Mouse (Mus musculus): Measurements from ENCODE around the gene Prim1. TPM values are rescaled to one million over a fixed set of nuclear protein-coding genes. Genes with fewer than 3 reads are reported as not detected.
A peak's percentile ranks its signal among the peaks of the same experiment; 100 is the strongest.

Prim1 gene
- total RNA-seq (2021), result 1 to 10 TPM; 6.2 to 6.9 TPM

DNA sequence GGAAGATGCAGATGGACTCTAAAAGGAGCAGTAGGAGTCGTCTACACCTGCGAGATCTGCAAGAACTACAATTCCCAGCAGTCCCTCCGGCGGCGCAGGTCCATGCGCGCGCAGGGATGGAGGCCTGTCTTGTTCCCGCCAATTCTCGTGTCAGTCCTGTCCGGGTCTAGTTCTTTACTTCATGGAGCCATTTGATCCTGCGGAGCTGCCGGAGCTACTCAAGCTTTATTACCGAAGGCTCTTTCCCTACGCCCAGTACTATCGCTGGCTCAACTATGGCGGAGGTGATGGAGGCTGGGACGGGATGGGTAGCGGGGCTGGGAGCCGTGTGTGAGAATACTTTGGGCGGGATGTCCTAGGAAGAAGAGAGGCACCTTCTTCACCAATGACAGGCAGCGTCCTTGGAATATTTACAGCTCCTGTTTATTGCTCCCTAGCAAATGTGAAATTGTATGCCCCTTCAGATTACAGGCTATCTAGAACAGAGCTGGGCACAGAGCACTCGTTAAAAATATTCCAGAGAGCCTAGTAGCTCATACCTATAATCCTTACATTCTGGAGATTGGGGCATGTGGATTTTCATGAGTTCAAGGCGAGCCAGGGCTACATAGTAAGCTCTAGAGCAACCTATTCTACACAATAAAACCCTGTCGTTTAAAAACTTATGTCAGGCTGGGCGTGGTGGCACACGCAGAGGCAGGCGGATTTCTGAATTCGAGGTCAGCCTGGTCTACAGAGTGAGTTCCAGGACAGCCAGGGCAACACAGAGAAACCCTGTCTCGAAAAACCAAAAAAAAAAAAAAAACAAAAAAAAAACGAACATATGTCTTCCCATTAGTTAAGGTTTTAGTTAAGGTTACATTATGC, at the start of gene Prim1:
Gene Prim1 (plus strand): TSS at position 101 of the 867 bp plus-strand sequence.
- intact Hi-C loops (cut with DNase I), result no loop called here

GRCm38 (mm10) chr10:127966506-127966905, 48.5 kb upstream of the Prim1 start:
- intact Hi-C loops (cut with DNase I), result no loop called here
- no peak for DNase-seq (ENCODE audit: low spot score in 2 of 2)

More for the DNA sequence above, at the start of gene Prim1:
- peak; percentile 81 to 82 for DNase-seq (ENCODE audit: low spot score in 2 of 2)

DNA sequence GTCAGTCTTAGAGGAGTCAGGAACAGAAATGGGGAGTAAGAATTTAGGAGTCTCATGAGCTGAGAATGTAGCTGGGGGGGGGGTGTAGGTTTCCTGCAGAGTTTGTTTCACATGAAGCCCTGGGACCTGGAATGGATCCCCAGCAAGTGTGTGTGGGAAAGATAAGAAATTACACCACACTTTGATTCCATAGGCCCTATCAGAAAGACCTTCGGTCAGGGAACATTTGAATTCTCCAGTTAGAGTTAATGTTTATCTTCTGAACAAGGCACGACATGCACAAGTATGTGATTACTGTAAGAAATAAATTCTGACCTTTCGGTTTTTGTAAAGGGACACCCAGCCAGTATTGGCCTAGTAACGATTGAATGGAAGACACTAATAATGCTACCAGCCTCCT, 45.1 kb upstream of the Prim1 start:
- intact Hi-C loops (cut with DNase I), result no loop called here
- DNase-seq (ENCODE audit: low spot score in 2 of 2), result no peak

DNA sequence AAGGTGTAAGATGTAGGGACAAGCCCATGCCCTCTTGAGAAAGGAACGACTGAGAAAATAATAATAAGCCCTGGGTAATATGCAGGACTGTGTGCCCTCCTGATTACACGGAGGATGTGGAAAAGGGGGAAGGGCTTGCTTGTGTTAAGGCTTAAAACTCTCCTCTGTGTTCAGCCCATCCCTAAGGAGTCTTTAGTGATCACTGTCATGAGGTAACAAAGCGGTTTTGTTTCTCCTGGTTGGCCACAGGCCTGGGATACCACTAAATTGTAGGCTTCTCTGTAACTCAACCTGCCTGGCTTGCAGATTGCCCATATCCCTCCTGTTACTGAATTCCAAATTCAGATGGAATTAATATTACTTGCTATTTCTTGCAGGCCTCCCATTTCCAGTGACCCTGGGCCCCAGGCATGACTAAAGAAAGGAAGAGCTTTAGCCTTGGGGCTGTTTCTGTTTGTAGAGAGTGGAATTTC, 44.6 kb upstream of the Prim1 start:
- DNase-seq (ENCODE audit: low spot score in 2 of 2), result no peak
- intact Hi-C loops (cut with DNase I), result no loop called here

- intact Hi-C loops (cut with DNase I), result no loop called here
- DNase-seq (ENCODE audit: low spot score in 2 of 2), result no peak
These were observed 43.8 kb upstream of the Prim1 start for GRCm38 (mm10) chr10:127971135-127971534.

DNA sequence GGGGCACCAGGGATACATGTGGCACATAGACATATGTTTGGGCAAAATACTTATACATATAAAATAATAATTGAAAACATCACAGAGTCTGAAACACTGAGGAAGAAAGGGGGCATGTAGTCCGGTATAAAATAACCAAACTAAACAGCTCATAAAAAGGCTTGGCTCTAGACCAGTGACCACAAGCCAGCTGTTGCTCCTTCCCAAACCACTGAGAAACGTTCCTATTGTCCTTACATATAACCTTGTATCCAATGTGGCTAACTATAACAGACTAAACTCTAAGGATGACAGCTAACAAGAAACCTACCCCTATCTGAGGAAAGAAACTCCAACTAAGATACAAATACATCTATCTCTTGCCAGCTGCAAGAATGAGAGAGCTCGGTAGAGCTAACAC, 40.9 kb upstream of the Prim1 start:
- DNase-seq (ENCODE audit: low spot score in 2 of 2), result no peak
- intact Hi-C loops (cut with DNase I), result no loop called here

DNA sequence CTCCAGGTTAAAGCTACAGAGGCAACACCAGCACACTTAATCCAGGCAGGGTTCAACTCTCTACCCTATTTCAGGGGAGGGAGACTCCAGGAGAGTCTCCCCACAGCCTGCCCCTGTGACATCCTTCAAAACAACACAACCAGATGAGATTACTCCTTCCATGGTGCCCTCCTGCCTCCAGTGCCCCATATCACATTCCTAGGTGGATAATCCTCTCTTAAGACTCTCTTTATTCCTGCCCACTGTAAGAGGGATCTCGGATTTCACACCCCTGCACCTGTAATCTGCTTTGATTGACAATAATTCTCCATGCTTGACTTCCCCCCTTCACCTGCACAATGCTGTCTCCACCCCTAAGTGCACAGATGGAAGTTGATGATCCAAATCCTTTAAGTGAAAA, 39.5 kb upstream of the Prim1 start:
- intact Hi-C loops (cut with DNase I), result no loop called here
- DNase-seq (ENCODE audit: low spot score in 2 of 2), result no peak

DNA sequence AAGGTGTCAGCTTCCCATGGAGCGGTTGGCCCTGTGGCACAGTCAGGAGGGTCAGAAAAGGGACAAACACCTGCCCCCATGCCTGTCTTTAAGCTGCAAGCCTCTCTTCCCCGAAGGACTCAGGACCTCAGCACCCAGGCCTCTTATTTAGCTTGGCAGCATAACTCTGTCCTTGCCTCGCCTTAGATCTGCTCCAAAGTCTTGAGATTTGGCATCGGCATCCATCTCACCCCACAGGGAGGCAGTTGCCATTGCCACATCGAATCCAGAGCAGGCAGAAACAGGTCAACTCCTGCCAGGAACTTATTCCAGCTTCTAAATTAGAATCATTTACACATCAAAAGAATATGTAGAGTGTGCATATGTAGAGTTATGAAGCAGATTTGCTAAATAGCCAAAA, 30.3 kb upstream of the Prim1 start:
- intact Hi-C loops (cut with DNase I), result no loop called here
- DNase-seq (ENCODE audit: low spot score in 2 of 2), result peak in 1 of 2 experiments; percentile 49

GRCm38 (mm10) chr10:127985601-127986000, 29.4 kb upstream of the Prim1 start:
- DNase-seq (ENCODE audit: low spot score in 2 of 2), result peak in 1 of 2 experiments; percentile 13
- intact Hi-C loops (cut with DNase I), result no loop called here

- intact Hi-C loops (cut with DNase I), result no loop called here
- no peak for DNase-seq (ENCODE audit: low spot score in 2 of 2)
These were observed 18.3 kb upstream of the Prim1 start for GRCm38 (mm10) chr10:127996690-127997089.

- DNase-seq (ENCODE audit: low spot score in 2 of 2), result no peak
These were observed 16.7 kb upstream of the Prim1 start for GRCm38 (mm10) chr10:127998260-127998659.

GRCm38 (mm10) chr10:128003281-128003801, 11.6 kb upstream of the Prim1 start:
- no peak for DNase-seq (ENCODE audit: low spot score in 2 of 2)
- intact Hi-C loops (cut with DNase I), result no loop called here

More at GRCm38 (mm10) chr10:127998260-127998659, 16.7 kb upstream of the Prim1 start:
- intact Hi-C loops (cut with DNase I), result no loop called here

DNA sequence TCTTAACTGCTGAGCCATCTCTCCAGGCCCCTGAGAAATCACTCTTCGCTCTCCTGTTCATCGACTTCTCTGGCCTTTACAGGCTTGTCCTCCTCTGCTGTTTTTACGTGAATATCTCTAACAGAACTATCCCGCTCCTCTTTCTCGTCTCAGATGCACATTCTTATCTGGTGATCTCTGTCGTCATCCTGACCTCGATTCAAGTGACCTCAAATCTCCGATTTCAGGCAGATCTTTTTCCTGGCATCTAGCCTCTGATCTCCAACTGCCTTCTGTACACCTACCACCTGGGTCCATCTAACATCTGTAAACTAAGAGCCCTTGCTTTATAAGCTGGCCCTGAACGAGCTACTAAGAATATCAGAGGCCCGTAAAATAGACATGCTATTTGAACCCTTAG, 10.1 kb upstream of the Prim1 start:
- intact Hi-C loops (cut with DNase I), result loop anchor here (5.0 kb wide), 2 partner anchors 263 to 308 kb away; no protein-coding TSS in a partner anchor
- no peak for DNase-seq (ENCODE audit: low spot score in 2 of 2)

GRCm38 (mm10) chr10:128005479-128005878, 9.5 kb upstream of the Prim1 start:
- DNase-seq (ENCODE audit: low spot score in 2 of 2), result no peak
- intact Hi-C loops (cut with DNase I), result loop anchor here (5.0 kb wide), 2 partner anchors 263 to 308 kb away; no protein-coding TSS in a partner anchor

GRCm38 (mm10) chr10:128007446-128007845, 7.5 kb upstream of the Prim1 start, which contains the start of gene Hsd17b6:
TSS of gene Hsd17b6 (minus strand) at chr10:128007611.
- DNase-seq (ENCODE audit: low spot score in 2 of 2), result no peak
- intact Hi-C loops (cut with DNase I), result loop anchor here (5.0 kb wide), 2 partner anchors 265 to 310 kb away; no protein-coding TSS in a partner anchor

GRCm38 (mm10) chr10:128008207-128008889, 6.6 kb upstream of the Prim1 start:
- intact Hi-C loops (cut with DNase I), result loop anchor here (1.0 to 5.0 kb wide), 4 partner anchors 52 to 311 kb away; no protein-coding TSS in a partner anchor
- peak; percentile 60 to 85 for DNase-seq (ENCODE audit: low spot score in 2 of 2)

- no peak for DNase-seq (ENCODE audit: low spot score in 2 of 2)
- intact Hi-C loops (cut with DNase I), result loop anchor here (2.0 to 5.0 kb wide), 3 partner anchors 65 to 312 kb away; no protein-coding TSS in a partner anchor
These were observed 5.2 kb upstream of the Prim1 start for GRCm38 (mm10) chr10:128009735-128010134.

DNA sequence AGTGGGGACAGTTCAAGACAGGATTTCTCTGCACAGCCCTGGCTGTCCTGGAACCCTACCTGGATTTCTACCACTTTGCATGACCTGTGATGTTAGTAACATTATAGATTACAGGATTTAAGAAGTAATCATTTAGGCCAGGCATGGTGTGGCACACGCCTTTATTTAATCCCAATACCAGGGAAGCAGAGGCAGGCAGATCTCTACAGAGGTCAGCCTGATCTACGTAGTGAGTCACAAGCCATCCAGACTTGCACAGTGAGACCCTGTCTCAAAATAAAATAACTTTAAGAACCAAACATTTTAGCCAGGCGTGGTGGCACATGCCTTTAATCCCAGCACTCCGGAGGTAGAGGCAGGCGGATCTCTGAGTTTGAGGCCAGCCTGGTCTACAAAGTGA, 7.2 kb downstream of the Prim1 start:
- intact Hi-C loops (cut with DNase I), result no loop called here
- DNase-seq (ENCODE audit: low spot score in 2 of 2), result no peak

- DNase-seq (ENCODE audit: low spot score in 2 of 2), result no peak
- intact Hi-C loops (cut with DNase I), result no loop called here
These were observed 8.5 kb downstream of the Prim1 start for GRCm38 (mm10) chr10:128023496-128023895.

GRCm38 (mm10) chr10:128029931-128030330, 15.0 kb downstream of the Prim1 start:
- intact Hi-C loops (cut with DNase I), result no loop called here

More at GRCm38 (mm10) chr10:128029931-128030330, 15.0 kb downstream of the Prim1 start:
- DNase-seq (ENCODE audit: low spot score in 2 of 2), result no peak

Data from left cerebral cortex, postnatal 25 days (tissue).